Mouse (Mus musculus) neural tube, embryonic 15.5 days (tissue): ENCODE data around the gene Psrc1. TPM values are rescaled to one million over a fixed set of nuclear protein-coding genes. Genes with fewer than 3 reads are reported as not detected.

Experiments used
- ATAC-seq: fragments of 200-750 bp; cut with Nextera tagmentation; 2 replicates; pipeline ENCODE4 v1.8.0; 2017; ENCODE audit warnings: mild to moderate bottlenecking, moderate TSS enrichment, moderate library complexity; ENCODE audit not compliant: low FRiP score
- H3K27ac ChIP-seq: fragments of 300-500 bp; sonication (generic); replicated peaks from 2 replicates; pipeline ENCODE4 v1.5.1; 2015; ENCODE audit warnings: mild to moderate bottlenecking, inconsistent platforms
- H3K27me3 ChIP-seq: fragments of 300-500 bp; sonication (generic); replicated peaks from 2 replicates; pipeline ENCODE4 v1.6.1; 2015; ENCODE audit warnings: inconsistent platforms
- H3K36me3 ChIP-seq: fragments of 300-500 bp; sonication (generic); 2 replicates; pipeline ENCODE4 v1.6.1; 2015; ENCODE audit warnings: inconsistent platforms
- H3K4me1 ChIP-seq: fragments of 300-500 bp; sonication (generic); 2 replicates; pipeline ENCODE4 v1.6.1; 2015; ENCODE audit warnings: inconsistent platforms
- H3K4me2 ChIP-seq: fragments of 300-500 bp; sonication (generic); 2 replicates; pipeline ENCODE4 v1.6.1; 2015; ENCODE audit warnings: inconsistent platforms, mild to moderate bottlenecking, moderate library complexity
- H3K4me3 ChIP-seq: fragments of 300-500 bp; sonication (generic); replicated peaks from 2 replicates; pipeline ENCODE4 v1.5.1; 2015; ENCODE audit warnings: mild to moderate bottlenecking, inconsistent platforms
- H3K9ac ChIP-seq: fragments of 300-500 bp; sonication (generic); replicated peaks from 2 replicates; pipeline ENCODE4 v1.6.1; 2015; ENCODE audit warnings: mild to moderate bottlenecking, inconsistent platforms
- H3K9me3 ChIP-seq: fragments of 300-500 bp; sonication (generic); replicated peaks from 2 replicates; pipeline ENCODE4 v1.6.1; 2016; ENCODE audit warnings: inconsistent platforms
- WGBS: fragments of 180-500 bp; shearing (Covaris S2); methylation state at CpG from one replicate; pipeline ENCODE4 v1.1.7; 2015; ENCODE audit warnings: mixed read lengths; 5-methylcytosine and 5-hydroxymethylcytosine counted together
- polyA plus RNA-seq: library from polyadenylated mRNA; unstranded; fragments of >200 nt; fragmentation: Nextera tagmentation; extraction: Ambion mirVana; gene quantifications from 2 replicates; pipeline ENCODE4 v1.2.1, GENCODE M21; 2015

Psrc1 gene
- polyA plus RNA-seq, 1 experiment from 2014 or later: 5.5 TPM

GRCm38 (mm10) chr3:108432542-108433187 lies 49.0 kb downstream of the Psrc1 start:
- 22% methylated on average over 13 of the region's 13 CpGs for WGBS
- no peak for ATAC-seq
- Histone ChIP-seq H3K27me3 (no peaks in the 10 kb centered on the region), H3K27ac (peak overlapping the region; percentile 61), H3K9me3 (no peaks in the 10 kb centered on the region), H3K9ac (no peak overlapping the region), H3K4me2 (no peak overlapping the region), H3K4me1 (peaks cover 22% of the 10 kb centered on the region), H3K36me3 (peaks cover 68% of the 10 kb centered on the region), H3K4me3 (no peak overlapping the region)

GRCm38 (mm10) chr3:108433188-108433880 lies 49.7 kb downstream of the Psrc1 start:
- peaks cover 22% of the 10 kb centered on the region for H3K4me1 ChIP-seq
- H3K9ac ChIP-seq: no peak overlapping the region; the same call in 1 of the 2 replicates

GRCm38 (mm10) chr3:108433881-108434495 lies 50.3 kb downstream of the Psrc1 start:
- Histone ChIP-seq H3K27ac (peak overlapping the region; percentile 61), H3K36me3 (peaks cover 55% of the 10 kb centered on the region)
- 17% methylated on average over 19 of the region's 19 CpGs for WGBS

More at GRCm38 (mm10) chr3:108433188-108433880, 49.7 kb downstream of the Psrc1 start:
- peak overlapping the region; percentile 61 for H3K27ac ChIP-seq
- ATAC-seq: peak; percentile 80
- H3K36me3 ChIP-seq: peaks cover 61% of the 10 kb centered on the region
- H3K4me2 ChIP-seq: 0 out of 2 replicates have a peak overlapping the region, but pooled peaks have one; percentile 4
- 10% methylated on average over 18 of the region's 18 CpGs for WGBS
- H3K9me3 ChIP-seq: no peaks in the 10 kb centered on the region
- H3K4me3 ChIP-seq: no peak overlapping the region
- H3K27me3 ChIP-seq: no peaks in the 10 kb centered on the region

GRCm38 (mm10) chr3:108435701-108436379 lies 52.2 kb downstream of the Psrc1 start:
- peak overlapping the region; percentile 76 for H3K27ac ChIP-seq
- WGBS: 66% methylated on average over 17 of the region's 17 CpGs
- no peaks in the 10 kb centered on the region for H3K27me3 ChIP-seq
- H3K4me3 ChIP-seq: no peak overlapping the region
- H3K4me2 ChIP-seq: no peak overlapping the region
- peaks cover 41% of the 10 kb centered on the region for H3K36me3 ChIP-seq
- H3K9me3 ChIP-seq: no peaks in the 10 kb centered on the region
- H3K4me1 ChIP-seq: peaks cover 26% of the 10 kb centered on the region
- ATAC-seq: no peak
- H3K9ac ChIP-seq: no peak overlapping the region

More at GRCm38 (mm10) chr3:108433881-108434495, 50.3 kb downstream of the Psrc1 start:
- Histone ChIP-seq H3K4me3 (no peak overlapping the region), H3K9ac (no peak overlapping the region; the same call in 1 of the 2 replicates), H3K4me1 (peaks cover 22% of the 10 kb centered on the region), H3K4me2 (no peak overlapping the region), H3K9me3 (no peaks in the 10 kb centered on the region), H3K27me3 (no peaks in the 10 kb centered on the region)
- peak; percentile 71 for ATAC-seq

DNA sequence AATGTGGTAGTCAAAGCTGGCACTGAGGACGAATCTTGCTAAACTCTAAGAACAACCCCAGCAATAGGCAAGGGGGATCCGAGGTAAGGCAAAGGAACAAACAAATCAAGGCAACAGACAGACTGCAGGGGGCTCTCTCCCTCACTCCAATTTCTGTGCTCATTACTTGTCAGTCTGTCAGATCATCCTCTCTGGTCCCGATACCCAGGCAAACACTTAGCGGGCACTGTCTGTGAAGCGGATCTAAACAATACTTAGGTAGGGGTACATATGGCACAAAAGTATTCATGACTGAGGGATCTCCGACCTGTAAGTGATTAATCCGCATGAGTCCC lies 52.7 kb downstream of the Psrc1 start:
- H3K4me2 ChIP-seq: no peak overlapping the region
- peaks cover 37% of the 10 kb centered on the region for H3K36me3 ChIP-seq
- ATAC-seq: no peak
- H3K27ac ChIP-seq: no peak overlapping the region
- no peaks in the 10 kb centered on the region for H3K27me3 ChIP-seq
- no peak overlapping the region for H3K4me3 ChIP-seq
- H3K9me3 ChIP-seq: no peaks in the 10 kb centered on the region
- peaks cover 31% of the 10 kb centered on the region for H3K4me1 ChIP-seq
- H3K9ac ChIP-seq: no peak overlapping the region
- WGBS: 44% methylated on average over 7 of the region's 7 CpGs

Other genes with a start within 250 kb of the Psrc1 start
- gene Gnai3, start 237.7 kb upstream of the Psrc1 start, polyA plus RNA-seq: 103 and 121 TPM in 2 replicates
- 6.1 and 7.7 TPM in 2 replicates for gene Gpr61, start 229.0 kb upstream of the Psrc1 start, polyA plus RNA-seq
- gene Amigo1, start 197.5 kb upstream of the Psrc1 start, polyA plus RNA-seq: 10.2 and 14.4 TPM in 2 replicates
- gene Cyb561d1, start 182.6 kb upstream of the Psrc1 start, polyA plus RNA-seq: 3.1 TPM in 2 replicates
- gene Atxn7l2, start 172.9 kb upstream of the Psrc1 start, polyA plus RNA-seq: 18.4 and 21.2 TPM in 2 replicates
- 0.38 and 0.52 TPM in 2 replicates for gene Sypl2, start 157.2 kb upstream of the Psrc1 start, polyA plus RNA-seq
- 239 and 254 TPM in 2 replicates for gene Psma5, start 126.9 kb upstream of the Psrc1 start, polyA plus RNA-seq
- gene Sort1, start 99.8 kb upstream of the Psrc1 start, polyA plus RNA-seq: 13.6 and 17.0 TPM in 2 replicates
- gene Mybphl, start 18.9 kb upstream of the Psrc1 start, polyA plus RNA-seq: 0.15 and 0.19 TPM in 2 replicates
- 34.4 and 35.0 TPM in 2 replicates for gene Celsr2, start 31.7 kb downstream of the Psrc1 start, polyA plus RNA-seq
- 206 and 219 TPM in 2 replicates for gene Sars, start 61.4 kb downstream of the Psrc1 start, polyA plus RNA-seq
- gene 1700013F07Rik, start 150.3 kb downstream of the Psrc1 start, polyA plus RNA-seq: 0.87 and 1.2 TPM in 2 replicates
- gene 5330417C22Rik, start 152.7 kb downstream of the Psrc1 start, polyA plus RNA-seq: 12.1 and 15.8 TPM in 2 replicates
- 46.3 and 47.5 TPM in 2 replicates for gene Tmem167b, start 178.6 kb downstream of the Psrc1 start, polyA plus RNA-seq
- gene Taf13, start 187.9 kb downstream of the Psrc1 start, polyA plus RNA-seq: 43.7 and 46.5 TPM in 2 replicates
- gene Wdr47, start 207.4 kb downstream of the Psrc1 start, polyA plus RNA-seq: 80.5 and 94.7 TPM in 2 replicates